Mouse (Mus musculus): Measurements from ENCODE around the gene Cyth4.

Cyth4 gene

DNA sequence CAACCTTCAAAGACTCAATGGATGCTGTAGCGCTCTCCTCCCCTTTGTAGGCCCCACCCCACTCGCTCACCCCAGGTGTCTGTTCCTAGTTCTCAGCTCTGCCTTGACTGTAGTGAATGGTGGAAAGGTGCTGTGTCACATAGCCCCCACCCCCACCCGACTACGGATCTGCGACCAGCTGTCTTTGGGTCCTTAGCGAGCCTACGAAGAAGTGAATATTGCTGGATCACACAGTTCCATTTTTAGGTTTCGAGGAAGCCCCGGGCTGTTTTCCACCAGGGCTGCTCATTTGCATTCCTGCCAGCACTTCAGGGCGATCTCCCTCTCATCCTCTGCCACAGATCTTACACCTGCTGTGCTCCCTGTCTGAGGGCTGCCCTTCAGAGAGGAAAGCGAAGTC is 13.5 kb upstream of the Cyth4 start:
- in situ Hi-C loops (cut with MboI; ENCODE audit: unreplicated experiment in 2 of 2), result loop anchor here (5.0 to 10.0 kb wide), 2 partner anchors 136 to 161 kb away; no protein-coding TSS in a partner anchor

DNA sequence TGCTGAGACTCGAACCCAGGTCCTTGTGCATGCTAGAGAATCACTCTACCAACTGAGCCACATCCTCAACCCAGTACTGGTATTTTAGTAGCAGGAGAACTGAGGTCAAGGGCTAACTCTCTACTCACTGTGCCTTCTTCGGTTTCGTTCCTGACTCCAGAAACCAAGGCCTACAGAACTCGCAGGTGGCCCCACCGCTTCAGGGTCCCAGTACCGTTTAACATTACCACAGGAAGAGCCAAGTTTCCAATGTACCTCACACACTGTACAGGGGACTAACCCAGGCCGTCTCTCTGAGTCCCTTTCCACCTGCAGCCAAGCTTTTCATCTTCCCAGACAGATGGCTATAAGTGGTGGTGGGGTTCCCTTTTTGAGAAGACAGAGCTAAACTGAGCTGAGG is 11.4 kb upstream of the Cyth4 start:
- in situ Hi-C loops (cut with MboI; ENCODE audit: unreplicated experiment in 2 of 2), result loop anchor here (5.0 to 10.0 kb wide), 3 partner anchors 37 to 159 kb away; no protein-coding TSS in a partner anchor

DNA sequence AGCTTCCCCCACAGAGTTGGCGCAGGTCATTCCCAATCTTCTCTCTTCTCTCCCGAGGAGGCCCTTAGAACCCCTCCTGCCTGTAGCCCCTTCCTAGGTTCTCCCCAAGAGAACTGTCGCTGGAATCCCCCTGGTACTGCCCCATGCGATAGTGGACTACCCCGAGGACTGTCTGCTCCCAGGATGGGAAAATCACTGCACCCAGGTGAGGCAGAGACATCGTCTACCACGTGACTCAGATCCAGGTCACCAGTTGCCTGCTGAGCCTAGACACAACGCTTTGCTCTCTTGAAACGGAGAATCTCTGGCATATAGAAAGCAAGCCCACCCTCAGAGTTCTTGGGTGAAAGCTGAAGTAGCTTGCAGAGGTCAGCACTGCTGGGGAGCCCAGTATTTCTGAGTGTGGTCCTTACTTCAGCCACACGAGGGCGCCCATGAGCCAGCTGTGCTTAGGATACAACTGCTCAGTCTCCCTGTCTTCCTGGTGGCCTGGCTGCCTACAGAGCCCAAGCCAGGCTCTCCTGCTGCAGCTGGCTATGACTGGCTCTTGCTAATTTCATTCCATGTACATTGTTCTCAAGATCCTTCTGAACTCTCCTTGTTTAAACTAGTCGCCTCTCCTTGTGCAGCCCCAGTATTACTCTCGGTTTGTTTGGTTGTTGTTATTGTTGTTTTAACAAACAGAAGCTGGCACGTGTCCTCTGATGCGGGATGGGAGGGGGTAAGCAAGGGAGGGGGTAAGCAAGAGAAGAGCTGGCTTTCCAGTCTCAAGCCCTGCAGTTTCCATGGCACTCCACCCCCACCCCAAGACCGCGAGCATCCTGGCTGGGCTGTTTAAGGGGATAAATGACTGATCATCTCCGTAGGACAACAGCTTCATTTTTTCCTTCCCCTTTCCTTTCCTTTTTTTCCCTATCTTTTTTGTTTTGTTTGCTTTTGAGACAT is 9.5 kb upstream of the Cyth4 start:
- in situ Hi-C loops (cut with MboI; ENCODE audit: unreplicated experiment in 2 of 2), result loop anchor here (5.0 to 10.0 kb wide), 3 partner anchors 35 to 157 kb away; no protein-coding TSS in a partner anchor

DNA sequence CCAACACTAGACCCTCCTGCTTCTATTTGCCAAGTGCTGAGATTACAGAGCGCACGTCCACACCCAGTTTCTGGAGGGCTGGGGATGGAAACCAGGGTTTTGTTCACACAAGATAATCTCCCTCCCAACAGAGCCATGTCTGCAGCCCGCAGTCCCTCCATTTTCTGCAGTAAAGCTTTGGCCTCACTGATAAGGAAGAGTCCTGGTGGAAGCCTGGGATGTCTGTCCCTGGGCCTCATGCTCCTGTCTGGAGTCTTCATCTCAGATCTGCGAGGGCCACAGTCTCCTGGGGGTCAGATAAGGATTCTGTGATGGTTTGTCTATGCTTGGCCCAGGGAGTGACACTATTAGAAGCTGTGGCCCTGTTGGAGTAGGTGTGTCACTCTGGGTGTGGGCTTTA is 8.8 kb upstream of the Cyth4 start:
- in situ Hi-C loops (cut with MboI; ENCODE audit: unreplicated experiment in 2 of 2), result loop anchor here (5.0 to 10.0 kb wide), 3 partner anchors 34 to 157 kb away; no protein-coding TSS in a partner anchor

DNA sequence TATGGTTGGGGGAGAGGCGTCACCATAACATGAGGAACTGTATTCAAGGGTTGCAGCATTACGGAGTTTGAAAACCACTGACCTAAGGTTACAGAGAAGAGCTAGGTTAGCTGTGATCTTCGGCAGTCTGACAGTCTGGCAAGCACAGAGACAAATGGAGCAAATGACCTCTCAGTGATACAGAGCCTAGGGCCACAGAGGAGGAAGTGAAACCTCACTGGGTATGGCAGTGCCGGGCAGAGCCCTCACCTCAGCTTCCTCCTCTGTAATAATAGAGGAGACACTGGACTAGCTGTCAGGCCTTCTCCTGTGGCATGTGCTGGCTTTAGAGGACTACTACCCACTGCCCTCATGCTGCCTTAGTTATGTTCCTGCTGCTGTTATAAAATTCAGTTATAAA is 7.9 kb upstream of the Cyth4 start:
- in situ Hi-C loops (cut with MboI; ENCODE audit: unreplicated experiment in 2 of 2), result loop anchor here (5.0 to 10.0 kb wide), 3 partner anchors 33 to 156 kb away; no protein-coding TSS in a partner anchor

DNA sequence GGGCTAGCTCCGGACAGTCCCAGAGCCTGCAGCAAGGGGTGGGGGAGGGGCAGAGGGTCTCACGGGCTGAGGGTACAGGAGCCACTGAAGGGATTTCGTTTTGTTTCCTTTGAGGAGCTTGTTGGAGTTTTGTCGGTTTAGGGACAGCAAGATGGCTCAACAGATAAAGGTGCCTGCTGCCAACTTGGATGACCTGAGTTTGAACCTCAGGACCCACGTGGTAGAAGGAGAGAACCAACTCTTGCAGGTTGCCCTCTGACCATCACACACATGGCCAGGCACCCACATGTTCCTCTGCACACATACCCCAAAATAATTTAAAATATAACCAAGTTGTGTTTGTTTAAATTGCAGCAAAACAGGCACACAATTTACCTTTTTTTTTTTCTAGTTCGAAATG is 6.9 kb upstream of the Cyth4 start:
- in situ Hi-C loops (cut with MboI; ENCODE audit: unreplicated experiment in 2 of 2), result loop anchor here (5.0 to 10.0 kb wide), 3 partner anchors 32 to 155 kb away; no protein-coding TSS in a partner anchor

DNA sequence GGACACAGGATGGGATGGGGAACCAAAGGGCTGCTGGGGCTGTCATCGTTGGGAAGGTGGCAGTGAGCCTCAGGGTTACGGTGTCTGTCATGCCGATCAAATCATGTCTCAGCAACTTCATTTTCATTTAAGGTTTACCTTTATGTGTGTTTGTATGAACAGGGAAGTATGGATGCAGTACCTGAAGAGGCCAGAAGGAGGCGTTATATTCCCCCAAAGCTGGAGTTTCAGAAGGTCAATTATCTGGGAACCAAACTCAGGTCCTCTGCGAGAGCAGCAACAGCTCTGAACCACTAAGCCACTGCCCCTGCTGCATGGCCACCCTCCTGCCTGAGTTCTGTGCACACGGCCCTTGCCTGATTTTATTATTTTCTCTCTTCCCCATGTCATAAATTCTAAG is 6.1 kb upstream of the Cyth4 start:
- in situ Hi-C loops (cut with MboI; ENCODE audit: unreplicated experiment in 2 of 2), result no loop called here

DNA sequence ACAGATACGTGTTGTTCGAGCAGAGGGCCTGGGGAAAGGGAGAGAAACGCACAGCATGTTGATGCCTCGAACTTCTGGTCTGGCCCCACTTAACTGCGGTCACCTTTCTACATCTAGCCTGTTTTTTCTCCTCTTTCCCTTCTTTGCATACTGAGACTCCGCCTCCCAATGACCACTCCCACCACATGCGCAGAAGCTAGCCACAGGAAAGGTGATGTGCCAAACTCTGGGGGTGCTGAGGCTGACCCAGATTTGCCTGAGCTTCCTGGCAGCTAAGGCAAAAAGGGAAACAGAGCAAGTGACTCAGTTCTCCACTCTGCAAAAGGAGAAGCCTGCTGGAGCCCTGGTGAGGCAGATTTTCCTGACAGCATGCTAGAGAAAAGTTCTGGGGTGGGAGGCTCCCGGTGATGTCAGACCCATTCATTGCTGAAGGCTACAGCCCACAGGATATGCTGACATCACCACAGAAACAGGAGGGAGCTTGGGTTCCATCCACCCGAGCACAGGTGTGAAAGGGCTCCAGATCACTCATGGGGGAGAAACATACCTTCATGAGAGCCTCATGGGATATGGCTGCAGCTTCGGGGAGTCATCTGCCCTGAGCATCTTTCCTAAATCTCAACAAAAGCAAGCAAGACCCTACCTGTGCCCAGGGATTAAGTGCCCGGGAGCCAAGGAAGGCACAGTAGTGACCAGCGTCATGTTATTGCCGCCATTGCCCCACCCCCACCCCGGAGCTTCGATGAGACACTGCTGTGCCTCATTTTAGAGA is 5.0 kb upstream of the Cyth4 start:
- in situ Hi-C loops (cut with MboI; ENCODE audit: unreplicated experiment in 2 of 2), result no loop called here

DNA sequence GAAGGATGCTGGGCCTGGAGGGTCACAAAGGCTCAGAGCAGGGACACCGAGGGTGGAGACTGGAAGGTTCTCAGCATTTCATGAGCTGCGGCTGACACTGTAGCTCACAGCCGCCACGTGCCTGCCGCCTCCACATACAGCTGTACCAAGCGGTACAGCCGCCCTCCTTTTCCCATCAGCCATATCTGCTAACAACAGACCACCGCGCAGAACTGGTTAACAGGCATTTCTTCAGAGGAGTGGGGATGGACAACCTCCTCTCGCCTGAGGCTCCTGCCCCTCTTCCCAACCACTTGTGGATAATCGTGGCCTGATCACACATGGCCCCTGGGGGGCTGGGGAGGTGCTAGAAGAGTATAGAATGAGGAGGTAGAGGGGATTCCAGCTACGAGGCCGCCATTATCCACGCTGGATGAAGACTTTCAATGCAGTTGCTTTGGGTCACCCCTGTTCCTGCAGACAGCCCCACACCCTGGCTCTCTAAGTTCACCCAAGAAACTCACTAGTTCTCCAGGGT is 4.3 kb upstream of the Cyth4 start:
- in situ Hi-C loops (cut with MboI; ENCODE audit: unreplicated experiment in 2 of 2), result no loop called here

DNA sequence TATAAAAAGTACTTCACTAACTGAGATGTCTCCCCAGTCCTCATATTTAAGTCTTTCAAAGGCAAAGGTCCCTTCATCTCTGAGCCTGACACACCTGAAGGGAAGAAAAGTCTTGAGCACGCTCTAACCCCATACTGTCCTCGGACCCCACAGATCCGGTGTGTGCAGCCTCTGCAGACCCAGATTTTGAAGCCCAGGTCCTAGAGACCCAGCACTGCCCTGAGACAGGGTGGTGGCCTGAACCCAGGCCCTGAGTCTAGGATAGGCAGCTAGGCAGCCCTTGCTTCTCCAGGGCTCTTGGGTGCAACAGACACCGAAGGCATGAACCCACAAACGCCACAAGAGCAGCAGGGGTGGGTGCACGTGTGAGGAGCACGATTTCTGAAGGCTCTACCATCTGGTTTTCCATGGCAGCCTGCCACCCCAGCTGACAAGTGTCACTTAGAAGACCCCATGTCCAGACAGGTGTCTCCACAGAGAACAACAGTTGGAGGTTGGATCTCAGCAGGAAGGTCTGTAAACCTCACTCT is 2.9 kb upstream of the Cyth4 start:
- in situ Hi-C loops (cut with MboI; ENCODE audit: unreplicated experiment in 2 of 2), result no loop called here

DNA sequence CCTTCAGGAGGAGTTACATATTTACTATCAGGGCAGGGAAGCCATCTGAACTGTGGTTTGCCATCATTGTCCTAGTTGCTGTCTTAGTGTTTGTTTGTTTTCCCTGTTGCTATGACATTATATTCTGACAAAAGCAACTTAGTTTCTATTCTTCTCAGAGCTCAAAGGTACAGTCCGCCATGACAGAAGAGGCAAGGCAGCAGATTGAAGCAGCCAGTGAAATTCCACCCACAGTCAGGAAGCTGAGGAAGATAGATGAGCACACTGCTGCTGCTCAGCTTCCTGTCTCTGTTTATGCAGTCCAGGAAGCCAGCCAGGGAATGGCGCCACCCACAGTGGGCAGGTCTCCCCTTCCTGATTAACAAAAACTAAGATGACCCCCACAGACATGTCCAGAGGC is 2.0 kb upstream of the Cyth4 start:
- in situ Hi-C loops (cut with MboI; ENCODE audit: unreplicated experiment in 2 of 2), result no loop called here

DNA sequence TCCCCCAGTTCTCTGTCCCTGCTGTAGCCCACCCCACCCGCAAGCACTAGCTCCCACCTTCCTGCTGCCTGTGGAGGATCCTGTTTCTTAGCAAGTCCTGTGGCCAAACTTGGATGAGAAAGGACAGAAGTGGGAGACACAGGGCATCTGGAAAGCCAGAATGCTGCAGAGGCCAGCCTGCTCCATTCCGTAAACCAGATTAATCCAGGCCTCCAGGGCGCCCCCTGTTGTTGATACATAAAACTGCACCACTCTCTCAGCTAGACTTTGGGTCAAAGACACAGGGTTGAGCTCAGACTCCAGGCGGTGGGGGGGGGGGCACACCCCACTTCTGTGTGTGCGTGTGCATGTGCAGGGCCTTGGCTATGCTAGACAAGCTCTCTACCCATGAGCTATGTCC is 1.4 kb upstream of the Cyth4 start:
- in situ Hi-C loops (cut with MboI; ENCODE audit: unreplicated experiment in 2 of 2), result no loop called here

DNA sequence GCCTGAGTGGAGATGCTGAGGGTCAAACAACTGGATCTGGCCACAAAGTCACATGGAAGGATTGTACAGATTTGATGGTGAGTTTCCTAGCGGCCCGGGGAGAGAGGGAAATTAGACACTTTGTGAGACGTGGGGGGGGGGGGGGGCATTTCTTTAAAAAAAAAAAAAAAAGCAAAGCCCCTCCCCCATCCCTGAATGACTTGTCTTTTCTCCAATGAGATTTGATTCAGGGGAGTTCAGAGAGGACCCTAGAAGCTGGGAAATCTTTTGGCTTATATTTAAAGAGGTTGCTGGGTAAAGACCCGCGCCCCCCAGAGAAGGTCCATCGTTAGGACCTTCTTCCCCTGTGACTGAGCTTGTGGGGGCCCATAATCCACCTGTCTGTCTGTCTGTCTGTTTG is 343 bp upstream of the Cyth4 start:
- in situ Hi-C loops (cut with MboI; ENCODE audit: unreplicated experiment in 2 of 2), result no loop called here

DNA sequence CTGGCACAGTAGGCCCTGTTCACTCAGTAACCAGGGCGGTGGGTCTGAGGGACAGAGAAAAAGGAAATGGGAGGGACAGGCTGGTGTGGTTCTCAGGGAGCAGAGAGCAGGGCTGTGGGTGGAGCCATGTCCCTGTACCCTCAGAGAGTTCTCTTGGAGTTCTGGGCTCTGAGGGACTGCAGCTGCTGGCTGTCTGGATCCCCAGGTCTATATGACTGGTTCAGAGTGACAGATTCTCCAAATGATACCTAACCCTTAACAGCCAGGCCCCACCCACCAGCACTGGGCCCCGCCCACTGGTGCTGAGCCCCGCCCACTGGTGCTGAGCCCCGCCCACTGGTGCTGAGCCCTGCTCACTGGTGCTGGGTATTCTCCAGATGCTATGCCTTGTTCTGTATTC is 882 bp downstream of the Cyth4 start:
- in situ Hi-C loops (cut with MboI; ENCODE audit: unreplicated experiment in 2 of 2), result no loop called here

DNA sequence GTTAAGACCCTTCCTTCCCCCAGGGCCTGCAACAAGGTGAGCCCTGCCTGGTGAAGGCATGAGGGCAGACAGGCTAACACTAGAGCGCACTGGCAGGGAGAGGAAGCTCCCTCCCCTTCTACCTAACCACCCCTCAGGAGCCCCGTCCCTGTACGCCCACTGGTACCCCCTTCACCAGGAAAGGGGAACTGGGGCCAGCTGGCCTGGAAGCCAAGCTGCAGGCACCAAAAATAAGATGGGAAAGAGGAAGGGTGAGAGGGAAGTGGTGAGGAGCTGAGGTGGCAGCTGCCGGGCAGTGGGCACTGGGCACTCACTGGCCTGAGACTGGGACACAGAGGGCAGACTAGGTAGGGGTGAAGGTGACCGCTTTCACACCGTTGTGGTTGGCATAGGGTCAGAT is 2.3 kb downstream of the Cyth4 start:
- in situ Hi-C loops (cut with MboI; ENCODE audit: unreplicated experiment in 2 of 2), result no loop called here

DNA sequence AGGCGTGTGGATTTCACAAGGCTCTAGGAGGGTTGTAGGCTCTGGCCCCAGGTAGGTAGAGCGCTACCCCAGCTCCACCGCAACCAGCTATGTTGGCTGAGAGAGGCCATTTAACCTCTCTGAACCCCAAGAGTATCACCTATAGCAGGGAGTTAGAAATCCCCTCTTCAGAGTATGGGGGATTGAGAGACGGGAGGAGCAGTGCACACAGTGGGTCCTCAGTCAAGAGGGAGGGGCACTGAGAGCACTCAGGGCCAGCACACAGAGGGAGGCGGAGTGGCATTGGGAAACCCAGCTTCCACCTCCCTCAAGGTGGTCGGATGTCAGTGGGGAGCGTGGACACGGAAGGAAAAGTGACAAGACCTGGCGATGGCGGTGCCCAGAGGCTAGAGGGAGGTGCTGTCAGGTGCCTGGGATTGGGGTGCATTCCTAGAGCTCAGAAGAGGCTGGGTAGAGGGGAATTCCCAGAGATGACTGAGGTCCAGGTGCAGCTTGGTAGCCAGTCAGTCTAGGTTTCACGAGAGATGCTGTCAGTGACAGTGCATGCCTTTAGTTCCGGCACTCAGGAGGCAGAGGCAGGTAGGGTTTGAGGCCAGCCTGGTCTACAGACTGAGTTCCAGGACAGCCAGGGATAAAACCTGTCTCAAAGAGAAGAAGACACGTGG is 2.8 kb downstream of the Cyth4 start:
- in situ Hi-C loops (cut with MboI; ENCODE audit: unreplicated experiment in 2 of 2), result no loop called here

DNA sequence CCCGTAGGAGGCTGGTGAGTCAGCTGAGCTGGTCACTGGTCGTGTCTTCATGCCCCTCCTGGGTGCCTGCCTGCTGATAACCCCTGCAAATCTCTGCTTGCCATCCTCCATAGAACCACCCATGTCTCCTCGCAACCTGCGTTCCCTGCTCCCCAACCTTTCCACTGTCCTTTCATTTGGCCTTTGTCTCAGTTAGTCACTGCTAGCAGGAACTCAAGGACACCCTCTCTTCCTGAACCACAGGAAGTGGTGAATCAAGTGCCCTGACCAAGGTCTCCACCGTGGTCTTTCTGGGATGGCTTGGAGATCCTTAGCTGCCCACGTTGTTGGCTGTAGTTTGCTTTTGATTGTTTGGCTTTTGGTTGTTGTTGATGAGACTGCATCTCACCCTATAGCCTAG is 4.3 kb downstream of the Cyth4 start:
- in situ Hi-C loops (cut with MboI; ENCODE audit: unreplicated experiment in 2 of 2), result no loop called here

DNA sequence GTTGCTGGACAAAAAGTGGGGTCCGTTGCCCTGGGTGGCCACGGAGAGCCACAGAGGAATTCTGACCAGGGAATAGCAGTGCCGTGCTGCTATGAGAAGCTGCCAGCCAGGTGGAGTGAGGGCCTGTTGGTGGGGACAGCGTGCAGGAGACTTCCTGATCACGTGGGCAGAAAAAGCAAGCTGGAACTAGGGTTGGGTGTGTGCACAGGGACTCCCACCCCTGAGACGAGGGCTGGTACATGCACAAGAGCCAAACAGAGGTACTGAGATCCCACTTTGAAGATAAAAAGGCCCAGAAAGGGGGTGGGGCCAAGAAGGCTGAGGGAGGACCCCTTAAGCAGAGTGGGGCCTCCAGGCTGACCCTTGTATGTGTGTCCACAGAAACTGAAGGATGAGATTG is 7.4 kb downstream of the Cyth4 start:
- in situ Hi-C loops (cut with MboI; ENCODE audit: unreplicated experiment in 2 of 2), result no loop called here

DNA sequence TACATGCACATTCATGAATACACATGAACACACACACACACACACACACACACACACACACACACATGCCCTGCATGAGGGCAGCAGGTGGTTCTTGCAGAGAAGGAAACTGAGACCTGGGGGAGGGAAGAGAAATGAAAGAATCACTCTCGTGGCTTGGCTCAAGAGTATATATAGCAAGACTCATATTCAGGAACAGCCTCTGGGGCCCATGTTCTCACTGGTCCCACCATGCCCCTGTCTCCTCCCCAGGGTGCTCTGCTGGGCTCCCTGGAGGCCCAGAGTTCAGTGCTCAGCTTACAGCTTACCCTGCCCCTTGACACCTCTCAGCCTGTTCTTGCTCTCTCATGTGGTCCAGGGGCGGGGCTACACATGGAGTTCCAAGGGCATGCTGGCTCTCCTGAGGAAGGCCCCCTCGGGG is 8.5 kb downstream of the Cyth4 start:
- in situ Hi-C loops (cut with MboI; ENCODE audit: unreplicated experiment in 2 of 2), result no loop called here

DNA sequence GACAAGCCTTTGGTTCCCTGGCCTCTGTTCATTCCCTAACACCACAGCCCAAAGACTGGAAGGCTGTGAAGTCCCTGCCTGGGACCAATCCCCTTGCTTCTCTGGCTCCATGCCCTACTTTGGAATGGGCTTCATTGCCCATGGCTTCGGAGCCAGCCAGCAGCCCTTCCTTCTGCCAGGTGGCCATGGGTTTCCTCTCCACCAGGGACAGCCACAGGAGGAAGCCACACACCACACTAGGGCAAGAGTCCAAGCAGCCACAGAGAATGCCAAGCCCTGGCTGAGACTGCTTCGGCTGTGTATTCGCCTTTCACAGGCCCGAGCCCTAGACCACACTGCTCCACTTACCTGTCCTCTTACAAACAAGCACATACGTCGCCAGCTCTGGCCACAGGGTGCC is 9.2 kb downstream of the Cyth4 start:
- in situ Hi-C loops (cut with MboI; ENCODE audit: unreplicated experiment in 2 of 2), result no loop called here
